Mouse (Mus musculus) embryonic facial prominence, embryonic 13.5 days (tissue): ENCODE results near the gene Rere. TPM values are rescaled to one million over a fixed set of nuclear protein-coding genes. Genes with fewer than 3 reads are reported as not detected.
"Not testable (repeated sequence)": the region's sequence is repeated elsewhere in the genome, so short reads cannot be mapped to it uniquely, and the experiment has no call there.

Experiments
- ATAC-seq: fragments of 200-750 bp; cut with Nextera tagmentation; 2 replicates; pipeline ENCODE4 v1.8.0; 2017; ENCODE audit warnings: low read depth; ENCODE audit not compliant: insufficient number of reproducible peaks, insufficient read depth, low FRiP score, low TSS enrichment
- H3K27ac ChIP-seq: fragments of 300-500 bp; sonication (generic); 2 replicates; pipeline ENCODE4 v1.5.1; 2015; ENCODE audit warnings: moderate library complexity, mild to moderate bottlenecking, inconsistent platforms
- H3K27me3 ChIP-seq: fragments of 300-500 bp; sonication (generic); 2 replicates; pipeline ENCODE4 v1.6.1; 2015; ENCODE audit warnings: mild to moderate bottlenecking, inconsistent platforms
- H3K36me3 ChIP-seq: fragments of 300-500 bp; sonication (generic); 2 replicates; pipeline ENCODE4 v1.6.1; 2015; ENCODE audit warnings: mild to moderate bottlenecking, inconsistent platforms
- H3K4me1 ChIP-seq: fragments of 300-500 bp; sonication (generic); 2 replicates; pipeline ENCODE4 v1.6.1; 2015; ENCODE audit warnings: inconsistent platforms
- H3K4me2 ChIP-seq: fragments of 300-500 bp; sonication (generic); 2 replicates; pipeline ENCODE4 v1.6.1; 2015; ENCODE audit warnings: moderate library complexity, mild to moderate bottlenecking, inconsistent platforms
- H3K4me3 ChIP-seq: fragments of 300-500 bp; sonication (generic); 2 replicates; pipeline ENCODE4 v1.5.1; 2015; ENCODE audit warnings: mild to moderate bottlenecking, inconsistent platforms
- H3K9ac ChIP-seq: fragments of 300-500 bp; sonication (generic); 2 replicates; pipeline ENCODE4 v1.6.1; 2015; ENCODE audit warnings: mild to moderate bottlenecking, inconsistent platforms
- H3K9me3 ChIP-seq: fragments of 300-500 bp; sonication (generic); 2 replicates; pipeline ENCODE4 v1.6.1; 2016; ENCODE audit warnings: inconsistent platforms
- WGBS: fragments of 180-500 bp; shearing (Covaris S2); methylation state at CpG from one replicate; pipeline ENCODE4 v1.1.7; 2015; ENCODE audit warnings: mixed read lengths; 5-methylcytosine and 5-hydroxymethylcytosine counted together
- polyA plus RNA-seq: library from polyadenylated mRNA; unstranded; fragments of >200 nt; fragmentation: Nextera tagmentation; extraction: Ambion mirVana; gene quantifications from 2 replicates; pipeline ENCODE4 v1.2.1, GENCODE M21; 2015

Rere gene
- polyA plus RNA-seq, 1 experiment from 2014 or later = 23.3 TPM

- Histone ChIP-seq H3K27ac (no peak overlapping the region), H3K4me2 (no peak overlapping the region), H3K4me3 (no peak overlapping the region), H3K4me1 (peaks cover 22% of the 10 kb centered on the region), H3K9me3 (no peaks in the 10 kb centered on the region), H3K36me3 (peaks cover 29% of the 10 kb centered on the region; the same call in 1 of the 2 replicates), H3K9ac (no peak overlapping the region), H3K27me3 (no peaks in the 10 kb centered on the region)
- 88% methylated on average over 15 of the region's 15 CpGs for WGBS
- ATAC-seq = no peak
These were observed 271.5 kb downstream of the Rere start for GRCm38 (mm10) chr4:150552751-150553600.

GRCm38 (mm10) chr4:150555783-150556182, 274.3 kb downstream of the Rere start:
- Histone ChIP-seq H3K4me2 (no peak overlapping the region), H3K4me3 (no peak overlapping the region), H3K4me1 (peaks cover 22% of the 10 kb centered on the region), H3K36me3 (peaks cover 18% of the 10 kb centered on the region; the same call in 1 of the 2 replicates), H3K9ac (no peak overlapping the region), H3K27ac (peak overlapping the region; percentile 78; the same call in 1 of the 2 replicates), H3K9me3 (no peaks in the 10 kb centered on the region), H3K27me3 (no peaks in the 10 kb centered on the region)
- ATAC-seq = no peak

GRCm38 (mm10) chr4:150556382-150557221, 275.2 kb downstream of the Rere start:
- no peak overlapping the region for H3K9ac ChIP-seq
- no peak for ATAC-seq
- 16% methylated on average over 17 of the region's 17 CpGs for WGBS
- no peak overlapping the region for H3K4me3 ChIP-seq
- peaks cover 22% of the 10 kb centered on the region; the same call in 1 of the 2 replicates for H3K36me3 ChIP-seq
- H3K27ac ChIP-seq = peak overlapping the region; percentile 78
- H3K9me3 ChIP-seq = no peaks in the 10 kb centered on the region
- H3K27me3 ChIP-seq = no peaks in the 10 kb centered on the region
- peaks cover 22% of the 10 kb centered on the region for H3K4me1 ChIP-seq
- peak overlapping the region; percentile 25 for H3K4me2 ChIP-seq

- ATAC-seq, H3K9ac ChIP-seq, H3K9me3 ChIP-seq, H3K4me2 ChIP-seq, H3K4me3 ChIP-seq, H3K27me3 ChIP-seq: not testable (repeated sequence)
- WGBS = 74% methylated on average over 3 of the region's 3 CpGs
- Histone ChIP-seq H3K4me1 (peaks cover 22% of the 10 kb centered on the region), H3K36me3 (peaks cover 24% of the 10 kb centered on the region; the same call in 1 of the 2 replicates), H3K27ac (0 out of 2 replicates have a peak overlapping the region, but pooled peaks have one; percentile 16)
These were observed 275.8 kb downstream of the Rere start for GRCm38 (mm10) chr4:150557289-150557688.

GRCm38 (mm10) chr4:150557976-150558375, 276.5 kb downstream of the Rere start:
- Histone ChIP-seq H3K4me3 (no peak overlapping the region), H3K27ac (no peak overlapping the region), H3K9me3 (no peaks in the 10 kb centered on the region), H3K27me3 (no peaks in the 10 kb centered on the region), H3K4me2 (no peak overlapping the region), H3K36me3 (peaks cover 24% of the 10 kb centered on the region; the same call in 1 of the 2 replicates), H3K4me1 (peaks cover 27% of the 10 kb centered on the region), H3K9ac (no peak overlapping the region)
- 61% methylated on average over 1 of the region's 1 CpGs for WGBS
- ATAC-seq = no peak

- Histone ChIP-seq H3K4me1 (peaks cover 39% of the 10 kb centered on the region), H3K27ac (no peak overlapping the region), H3K9me3 (no peaks in the 10 kb centered on the region), H3K27me3 (no peaks in the 10 kb centered on the region), H3K4me2 (no peak overlapping the region), H3K4me3 (no peak overlapping the region), H3K9ac (no peak overlapping the region), H3K36me3 (peaks cover 17% of the 10 kb centered on the region; the same call in 1 of the 2 replicates)
- ATAC-seq = no peak
- 77% methylated on average over 3 of the region's 3 CpGs for WGBS
These were observed 278.1 kb downstream of the Rere start for GRCm38 (mm10) chr4:150559514-150559913.

GRCm38 (mm10) chr4:150563281-150563680, 281.8 kb downstream of the Rere start:
- ATAC-seq = no peak
- Histone ChIP-seq H3K4me3 (no peak overlapping the region), H3K9me3 (no peaks in the 10 kb centered on the region), H3K9ac (no peak overlapping the region), H3K27ac (no peak overlapping the region), H3K36me3 (0 out of 2 replicates have a peak, but pooled peaks cover 6% of the 10 kb centered on the region), H3K27me3 (no peaks in the 10 kb centered on the region), H3K4me2 (no peak overlapping the region), H3K4me1 (peaks cover 37% of the 10 kb centered on the region)
- WGBS = 40% methylated on average over 5 of the region's 5 CpGs

- ATAC-seq = no peak
- H3K27me3 ChIP-seq = no peaks in the 10 kb centered on the region
- H3K27ac ChIP-seq = peak overlapping the region; percentile 51
- H3K9ac ChIP-seq = no peak overlapping the region
- H3K4me3 ChIP-seq = no peak overlapping the region
- H3K4me2 ChIP-seq = no peak overlapping the region
- H3K4me1 ChIP-seq = peaks cover 54% of the 10 kb centered on the region
- H3K9me3 ChIP-seq = no peaks in the 10 kb centered on the region
- H3K36me3 ChIP-seq = 0 out of 2 replicates have a peak, but pooled peaks cover 6% of the 10 kb centered on the region
- WGBS = 51% methylated on average over 6 of the region's 6 CpGs
These were observed 284.7 kb downstream of the Rere start for GRCm38 (mm10) chr4:150566193-150566592.

- Histone ChIP-seq H3K9ac (peak overlapping the region; percentile 85), H3K4me3 (peak overlapping the region; percentile 68), H3K36me3 (peaks cover 8% of the 10 kb centered on the region; the same call in 1 of the 2 replicates), H3K9me3 (no peaks in the 10 kb centered on the region), H3K27me3 (no peaks in the 10 kb centered on the region), H3K4me1 (peaks cover 49% of the 10 kb centered on the region), H3K27ac (peak overlapping the region; percentile 90), H3K4me2 (peak overlapping the region; percentile 88)
- 35% methylated on average over 9 of the region's 9 CpGs for WGBS
- ATAC-seq = 0 out of 2 replicates have a peak, but pooled peaks have one; percentile 17
These were observed 287.1 kb downstream of the Rere start for GRCm38 (mm10) chr4:150568318-150569134.

- peak; percentile 67; the same call in 1 of the 2 replicates for ATAC-seq
- WGBS = 0% methylated on average over 47 of the region's 73 CpGs
These were observed 287.8 kb downstream of the Rere start for GRCm38 (mm10) chr4:150569135-150569833.

More at GRCm38 (mm10) chr4:150569135-150569833, 287.8 kb downstream of the Rere start:
- H3K9ac ChIP-seq = peak overlapping the region; percentile 85
- H3K4me2 ChIP-seq = peak overlapping the region; percentile 88
- H3K27ac ChIP-seq = peak overlapping the region; percentile 90
- peaks cover 42% of the 10 kb centered on the region for H3K4me1 ChIP-seq
- peaks cover 12% of the 10 kb centered on the region; the same call in 1 of the 2 replicates for H3K36me3 ChIP-seq
- H3K4me3 ChIP-seq = peak overlapping the region; percentile 68
- H3K27me3 ChIP-seq = no peaks in the 10 kb centered on the region
- H3K9me3 ChIP-seq = no peaks in the 10 kb centered on the region
